Mouse (Mus musculus): ENCODE measurements around the gene Gm20379.

DNA sequence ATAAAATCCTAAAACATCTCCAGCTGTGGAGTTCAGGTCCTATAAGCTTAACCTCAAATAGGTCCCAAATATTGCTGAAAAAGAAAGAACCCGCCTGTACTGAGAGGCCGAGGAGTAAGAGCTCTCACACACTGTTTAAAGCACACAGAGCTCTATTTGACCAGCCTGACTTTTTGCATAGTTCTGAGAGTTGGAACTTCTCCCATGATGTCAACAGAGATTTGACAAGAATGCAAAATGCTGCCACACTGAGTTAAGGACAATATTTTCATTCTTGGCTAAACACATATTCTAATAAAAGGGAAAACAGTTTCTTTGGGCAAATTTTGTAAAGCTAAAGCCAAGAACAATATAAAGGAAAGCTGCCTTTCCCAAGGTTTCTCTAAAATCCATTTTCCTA, 8.8 kb upstream of the Gm20379 start:
- TF ChIP-seq EP300 (IDR thresholded peaks at IDR 0.05) (no peak), CTCF (IDR thresholded peaks at IDR 0.05) (no peak)
